Mouse (Mus musculus) kidney, embryonic 16.5 days (tissue): ENCODE measurements around the gene Suclg1. TPM values are rescaled to one million over a fixed set of nuclear protein-coding genes. Genes with fewer than 3 reads are reported as not detected.
A peak's percentile ranks its signal among the peaks of the same experiment; 100 is the strongest.

ENCODE experiments used
- ATAC-seq: fragments of 200-750 bp; cut with Nextera tagmentation; 2 replicates; pipeline ENCODE4 v1.8.0; 2017; ENCODE audit warnings: moderate TSS enrichment; ENCODE audit not compliant: low FRiP score, low TSS enrichment
- H3K27ac ChIP-seq: fragments of 300-500 bp; sonication (generic); 2 replicates; pipeline ENCODE4 v1.5.1; 2014; ENCODE audit warnings: low read length
- H3K27me3 ChIP-seq: fragments of 300-500 bp; sonication (generic); 2 replicates; pipeline ENCODE4 v1.6.1; 2014; ENCODE audit warnings: low read length, control low read depth, mixed read lengths; ENCODE audit not compliant: insufficient read depth
- H3K36me3 ChIP-seq: fragments of 300-500 bp; sonication (generic); 2 replicates; pipeline ENCODE4 v1.6.1; 2014; ENCODE audit warnings: low read length, control low read depth, mixed read lengths; ENCODE audit not compliant: insufficient read depth
- H3K4me1 ChIP-seq: fragments of 300-500 bp; sonication (generic); 2 replicates; pipeline ENCODE4 v1.6.1; 2014; ENCODE audit warnings: low read length, control low read depth, mixed read lengths; ENCODE audit not compliant: insufficient read depth
- H3K4me2 ChIP-seq: fragments of 300-500 bp; sonication (generic); replicated peaks from 2 replicates; pipeline ENCODE4 v1.6.1; 2014; ENCODE audit warnings: low read depth, low read length
- H3K4me3 ChIP-seq: fragments of 300-500 bp; sonication (generic); 2 replicates; pipeline ENCODE4 v1.5.1; 2014; ENCODE audit warnings: mild to moderate bottlenecking, low read length
- H3K9ac ChIP-seq: fragments of 300-500 bp; sonication (generic); replicated peaks from 2 replicates; pipeline ENCODE4 v1.6.1; 2014; ENCODE audit warnings: low read length
- H3K9me3 ChIP-seq: fragments of 300-500 bp; sonication (generic); 2 replicates; pipeline ENCODE4 v1.6.1; 2016; ENCODE audit warnings: low read length, control low read depth
- whole genome bisulfite sequencing: fragments of 180-500 bp; shearing (Covaris S2); extraction: QIAGEN DNeasy Blood & Tissue Kit; methylation state at CpG from one replicate; pipeline ENCODE4 v1.1.7; 2014; 5-methylcytosine and 5-hydroxymethylcytosine counted together
- polyA plus RNA-seq: library from polyadenylated mRNA; unstranded; fragments of >200 nt; fragmentation: Nextera tagmentation; extraction: Ambion mirVana; gene quantifications from 2 replicates; pipeline ENCODE4 v1.2.1, GENCODE M21; 2015

The Suclg1 gene
- polyA plus RNA-seq, 1 experiment from 2014 or later: 251 TPM

DNA sequence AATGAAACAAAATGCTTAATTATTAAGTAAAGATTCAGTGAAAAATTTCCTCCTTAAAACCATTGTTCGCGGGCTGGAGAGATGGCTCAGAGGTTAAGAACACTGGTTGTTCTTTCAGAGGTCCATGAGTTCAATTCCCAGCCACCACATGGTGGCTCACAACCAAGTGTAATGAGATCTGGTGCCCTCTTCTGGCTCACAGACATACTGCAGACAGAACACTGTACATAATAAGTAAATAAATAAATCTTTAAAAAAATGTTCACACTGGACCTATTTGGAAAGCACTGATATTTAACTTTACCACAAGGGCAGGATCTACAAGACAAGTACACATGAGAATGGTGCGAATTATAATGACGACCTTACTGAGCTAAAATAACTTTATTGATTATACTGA lies 730 bp upstream of the Suclg1 start:
- ATAC-seq: no peak
- no peak overlapping the region for H3K9ac ChIP-seq
- H3K4me2 ChIP-seq: peak overlapping the region; percentile 86
- WGBS: 46% methylated on average over 4 of the region's 4 CpGs
- peaks cover 15% of the 10 kb centered on the region for H3K4me1 ChIP-seq
- peak overlapping the region; percentile 99 for H3K4me3 ChIP-seq
- no peaks in the 10 kb centered on the region for H3K36me3 ChIP-seq
- no peaks in the 10 kb centered on the region for H3K27me3 ChIP-seq
- no peaks in the 10 kb centered on the region for H3K9me3 ChIP-seq
- H3K27ac ChIP-seq: no peak overlapping the region

DNA sequence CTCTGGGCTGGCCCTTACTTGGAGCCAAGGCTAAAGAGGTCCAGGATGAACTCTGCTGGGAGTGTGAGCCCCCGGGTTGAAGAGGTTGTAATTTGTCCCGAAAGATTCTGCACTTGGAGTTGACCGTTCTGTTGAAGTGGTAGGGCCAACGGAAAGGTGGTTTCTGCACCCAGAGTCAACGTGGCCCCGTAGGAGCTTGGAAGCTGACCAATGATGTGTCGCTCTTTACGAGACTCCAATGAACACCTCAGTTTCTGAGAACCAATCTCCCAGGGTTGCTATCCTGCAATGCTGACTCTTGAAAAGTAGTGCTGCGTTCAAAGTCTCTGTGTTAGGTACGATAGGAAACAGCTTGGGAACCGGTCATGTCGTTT lies 854 bp downstream of the Suclg1 start:
- H3K27ac ChIP-seq: peak overlapping the region; percentile 81
- ATAC-seq: no peak
- H3K9ac ChIP-seq: peak overlapping the region; percentile 93
- peak overlapping the region; percentile 99 for H3K4me3 ChIP-seq
- H3K27me3 ChIP-seq: no peaks in the 10 kb centered on the region
- H3K4me2 ChIP-seq: peak overlapping the region; percentile 86
- H3K36me3 ChIP-seq: no peaks in the 10 kb centered on the region
- no peaks in the 10 kb centered on the region for H3K9me3 ChIP-seq
- WGBS: 4% methylated on average over 12 of the region's 12 CpGs
- peaks cover 15% of the 10 kb centered on the region for H3K4me1 ChIP-seq

GRCm38 (mm10) chr6:73249851-73250250 lies 1.7 kb downstream of the Suclg1 start:
- Histone ChIP-seq H3K36me3 (no peaks in the 10 kb centered on the region), H3K27ac (no peak overlapping the region), H3K9me3 (no peaks in the 10 kb centered on the region), H3K4me3 (no peak overlapping the region), H3K9ac (no peak overlapping the region), H3K4me2 (peak overlapping the region; percentile 86), H3K27me3 (no peaks in the 10 kb centered on the region), H3K4me1 (peaks cover 22% of the 10 kb centered on the region)
- 85% methylated on average over 4 of the region's 4 CpGs for WGBS
- no peak for ATAC-seq

- no peaks in the 10 kb centered on the region for H3K9me3 ChIP-seq
- no peak for ATAC-seq
- H3K4me3 ChIP-seq: no peak overlapping the region
- peaks cover 3% of the 10 kb centered on the region; the same call in 1 of the 2 replicates for H3K36me3 ChIP-seq
- H3K4me1 ChIP-seq: peaks cover 22% of the 10 kb centered on the region
- WGBS: 89% methylated on average over 11 of the region's 11 CpGs
- no peak overlapping the region for H3K27ac ChIP-seq
- H3K9ac ChIP-seq: no peak overlapping the region
- no peak overlapping the region for H3K4me2 ChIP-seq
- H3K27me3 ChIP-seq: no peaks in the 10 kb centered on the region
Observed at GRCm38 (mm10) chr6:73251336-73251735, 3.2 kb downstream of the Suclg1 start.

- no peak overlapping the region for H3K4me3 ChIP-seq
- peaks cover 22% of the 10 kb centered on the region for H3K4me1 ChIP-seq
- H3K4me2 ChIP-seq: no peak overlapping the region
- ATAC-seq: no peak
- H3K27ac ChIP-seq: no peak overlapping the region
- H3K9me3 ChIP-seq: no peaks in the 10 kb centered on the region
- H3K9ac ChIP-seq: no peak overlapping the region
- peaks cover 11% of the 10 kb centered on the region; the same call in 1 of the 2 replicates for H3K36me3 ChIP-seq
- H3K27me3 ChIP-seq: no peaks in the 10 kb centered on the region
Observed at GRCm38 (mm10) chr6:73252396-73252795, 4.2 kb downstream of the Suclg1 start.

- Histone ChIP-seq H3K27me3 (no peaks in the 10 kb centered on the region), H3K36me3 (peaks cover 15% of the 10 kb centered on the region), H3K9ac (no peak overlapping the region), H3K4me3 (no peak overlapping the region), H3K9me3 (no peaks in the 10 kb centered on the region), H3K4me2 (no peak overlapping the region), H3K27ac (no peak overlapping the region), H3K4me1 (peaks cover 19% of the 10 kb centered on the region)
- 89% methylated on average over 2 of the region's 2 CpGs for WGBS
- no peak for ATAC-seq
Observed at GRCm38 (mm10) chr6:73253006-73253405, 4.8 kb downstream of the Suclg1 start.

DNA sequence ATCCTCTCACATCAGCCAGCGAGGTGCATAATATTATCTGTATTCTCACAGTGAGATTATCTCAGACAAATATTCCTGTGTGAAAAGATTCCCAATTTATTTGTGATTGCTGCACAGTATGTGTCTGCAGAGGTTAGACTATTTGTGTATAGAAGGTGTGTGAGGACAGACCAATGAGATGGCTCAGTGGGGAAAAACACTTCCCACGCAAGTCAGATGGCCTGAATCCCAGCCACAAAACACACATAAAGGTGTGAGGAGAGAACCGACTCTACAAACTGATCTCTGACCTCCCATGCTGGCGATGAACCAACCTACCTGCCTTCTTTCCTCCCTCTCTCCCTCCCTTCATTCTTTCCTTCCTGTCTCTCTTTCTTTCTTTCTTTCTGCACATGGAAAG lies 5.4 kb downstream of the Suclg1 start:
- Histone ChIP-seq H3K27ac (no peak overlapping the region), H3K4me1 (peaks cover 19% of the 10 kb centered on the region), H3K9me3 (no peaks in the 10 kb centered on the region), H3K9ac (no peak overlapping the region), H3K4me2 (no peak overlapping the region), H3K27me3 (no peaks in the 10 kb centered on the region), H3K36me3 (peaks cover 16% of the 10 kb centered on the region), H3K4me3 (no peak overlapping the region)
- 64% methylated on average over 4 of the region's 4 CpGs for WGBS
- no peak for ATAC-seq

DNA sequence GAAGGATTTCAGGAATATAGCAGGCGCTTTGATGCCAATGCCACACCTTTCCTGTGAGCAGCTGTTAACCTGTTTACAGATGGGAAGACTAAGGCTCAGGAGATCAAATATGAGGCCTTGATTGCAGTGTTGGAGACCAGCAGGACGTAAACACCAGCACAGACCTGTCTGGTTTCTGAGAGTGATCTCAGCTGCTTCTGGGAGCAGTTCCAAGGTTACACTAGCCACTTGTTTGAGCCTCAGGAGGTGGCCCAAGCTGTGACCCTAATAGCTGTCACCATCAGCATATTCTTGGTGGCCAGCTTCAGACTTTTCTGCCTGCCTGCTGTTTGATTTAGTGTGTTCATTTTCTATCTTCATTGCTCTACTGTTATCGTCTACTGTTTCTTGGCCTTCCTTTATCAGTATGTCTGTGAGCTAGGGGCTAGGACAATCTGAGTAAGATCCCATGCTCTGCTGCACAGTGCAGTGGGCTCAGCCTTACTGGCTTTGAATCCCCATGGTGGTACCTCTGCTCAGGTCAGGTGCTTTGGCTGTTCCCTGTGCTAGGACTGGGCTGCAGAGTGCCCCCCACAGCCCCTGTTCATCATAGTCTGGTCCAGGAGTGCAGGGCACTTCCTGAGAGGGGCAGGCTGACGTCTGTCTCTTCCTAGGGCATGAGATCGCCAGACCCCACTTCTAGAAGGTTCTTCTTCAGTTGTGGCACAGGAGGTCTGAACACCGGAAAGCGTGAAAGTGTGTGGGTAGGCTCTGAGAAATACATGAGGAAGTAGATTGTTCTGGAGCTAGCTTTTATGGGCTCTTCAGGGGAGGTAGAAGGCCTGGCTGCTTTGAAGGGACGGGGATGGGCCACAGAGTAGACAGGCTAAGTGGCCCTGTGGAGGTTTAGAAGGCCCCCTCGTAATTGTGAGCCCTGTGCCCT lies 6.4 kb downstream of the Suclg1 start:
- peaks cover 25% of the 10 kb centered on the region for H3K36me3 ChIP-seq
- no peak overlapping the region for H3K9ac ChIP-seq
- no peak overlapping the region for H3K4me3 ChIP-seq
- H3K4me2 ChIP-seq: no peak overlapping the region
- 68% methylated on average over 9 of the region's 9 CpGs for whole genome bisulfite sequencing
- H3K27me3 ChIP-seq: no peaks in the 10 kb centered on the region
- H3K27ac ChIP-seq: no peak overlapping the region
- no peaks in the 10 kb centered on the region for H3K9me3 ChIP-seq
- peak; percentile 62; the same call in 1 of the 2 replicates for ATAC-seq
- H3K4me1 ChIP-seq: peaks cover 14% of the 10 kb centered on the region

DNA sequence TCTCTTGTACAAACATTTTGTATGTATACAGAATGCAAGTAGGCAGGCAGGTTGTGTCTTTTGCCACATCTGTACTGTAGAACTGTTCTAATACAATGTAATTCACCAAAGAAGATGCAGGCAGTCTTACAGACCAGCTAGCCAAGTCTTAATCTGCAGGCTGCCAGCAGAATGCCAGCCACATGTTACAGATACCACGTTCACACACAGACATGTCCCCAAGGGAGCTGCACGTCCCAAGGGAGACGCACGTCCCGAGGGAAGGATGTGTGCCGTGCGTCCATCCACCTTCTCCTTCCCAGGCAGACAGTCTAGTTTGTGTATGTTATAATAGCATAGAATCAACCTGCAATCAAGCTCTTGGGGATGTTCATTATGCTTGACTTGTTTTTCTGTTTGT lies 8.9 kb downstream of the Suclg1 start:
- 0 out of 2 replicates have a peak, but pooled peaks cover 6% of the 10 kb centered on the region for H3K4me1 ChIP-seq
- no peak for ATAC-seq
- WGBS: 91% methylated on average over 7 of the region's 7 CpGs

GRCm38 (mm10) chr6:73260110-73260509 lies 11.9 kb downstream of the Suclg1 start:
- no peak for ATAC-seq
- Histone ChIP-seq H3K4me3 (no peak overlapping the region), H3K9me3 (no peaks in the 10 kb centered on the region)

More for the DNA sequence above, 8.9 kb downstream of the Suclg1 start:
- H3K9ac ChIP-seq: no peak overlapping the region
- H3K4me3 ChIP-seq: no peak overlapping the region
- no peak overlapping the region for H3K4me2 ChIP-seq
- H3K9me3 ChIP-seq: no peaks in the 10 kb centered on the region
- peaks cover 43% of the 10 kb centered on the region for H3K36me3 ChIP-seq
- H3K27me3 ChIP-seq: no peaks in the 10 kb centered on the region
- H3K27ac ChIP-seq: no peak overlapping the region

More at GRCm38 (mm10) chr6:73260110-73260509, 11.9 kb downstream of the Suclg1 start:
- Histone ChIP-seq H3K27me3 (no peaks in the 10 kb centered on the region), H3K9ac (no peak overlapping the region), H3K4me1 (no peaks in the 10 kb centered on the region), H3K4me2 (no peak overlapping the region), H3K36me3 (peaks cover 64% of the 10 kb centered on the region), H3K27ac (no peak overlapping the region)
- 87% methylated on average over 6 of the region's 6 CpGs for WGBS
